Mouse (Mus musculus) stomach, postnatal 0 days (tissue): ENCODE measurements around the gene Gbf1. TPM values are rescaled to one million over a fixed set of nuclear protein-coding genes. Genes with fewer than 3 reads are reported as not detected.

Experiments
- ATAC-seq: fragments of 200-750 bp; cut with Nextera tagmentation; 2 replicates; pipeline ENCODE4 v1.8.0; 2017; ENCODE audit not compliant: low FRiP score, low TSS enrichment
- DNase-seq: peaks from one replicate; pipeline ENCODE4 v3.0.0-alpha.2; 2016; ENCODE audit warnings: low spot score
- H3K27ac ChIP-seq: fragments of 300-500 bp; sonication (generic); replicated peaks from 2 replicates; pipeline ENCODE4 v1.5.1; 2014; ENCODE audit warnings: mild to moderate bottlenecking, control low read depth
- H3K27me3 ChIP-seq: fragments of 300-500 bp; sonication (generic); 2 replicates; pipeline ENCODE4 v1.6.1; 2014; ENCODE audit warnings: low read length; ENCODE audit not compliant: control insufficient read depth, insufficient read depth
- H3K36me3 ChIP-seq: fragments of 300-500 bp; sonication (generic); 2 replicates; pipeline ENCODE4 v1.6.1; 2014; ENCODE audit warnings: low read length, mixed read lengths; ENCODE audit not compliant: control insufficient read depth, insufficient read depth
- H3K4me1 ChIP-seq: fragments of 300-500 bp; sonication (generic); replicated peaks from 2 replicates; pipeline ENCODE4 v1.6.1; 2014; ENCODE audit warnings: antibody characterized with exemption; ENCODE audit not compliant: control insufficient read depth, insufficient read depth
- H3K4me2 ChIP-seq: fragments of 300-500 bp; sonication (generic); replicated peaks from 2 replicates; pipeline ENCODE4 v1.6.1; 2014; ENCODE audit warnings: low read depth, mild to moderate bottlenecking, control low read depth, moderate library complexity
- H3K4me3 ChIP-seq: fragments of 300-500 bp; sonication (generic); 2 replicates; pipeline ENCODE4 v1.5.1; 2014; ENCODE audit warnings: low read depth, low read length, control low read depth
- H3K9ac ChIP-seq: fragments of 300-500 bp; sonication (generic); 2 replicates; pipeline ENCODE4 v1.6.1; 2014; ENCODE audit warnings: mild to moderate bottlenecking, low read length, control low read depth, mixed read lengths
- H3K9me3 ChIP-seq: fragments of 300-500 bp; sonication (generic); 2 replicates; pipeline ENCODE4 v1.6.1; 2016; ENCODE audit warnings: low read length; ENCODE audit not compliant: control insufficient read depth
- CTCF ChIP-seq: IDR thresholded peaks from 2 replicates; pipeline ENCODE4 v1.5.1; 2016; ENCODE audit warnings: antibody characterized with exemption, low read depth, mild to moderate bottlenecking, moderate library complexity
- EP300 ChIP-seq: optimal IDR thresholded peaks from 2 replicates; pipeline ENCODE3; 2016; ENCODE audit warnings: antibody characterized with exemption
- WGBS: fragments of 180-500 bp; shearing (Covaris S2); extraction: QIAGEN DNeasy Blood & Tissue Kit; methylation state at CpG from one replicate; pipeline ENCODE4 v1.1.7; 2014; 5-methylcytosine and 5-hydroxymethylcytosine counted together
- polyA plus RNA-seq: library from polyadenylated mRNA; unstranded; fragments of >200 nt; fragmentation: Nextera tagmentation; extraction: Ambion mirVana; gene quantifications from 2 replicates; pipeline ENCODE4 v1.2.1, GENCODE M21; 2015

The Gbf1 gene
- polyA plus RNA-seq, 1 experiment from 2014 or later: 29.0 TPM

- H3K9ac ChIP-seq: peak overlapping the region; percentile 52; the same call in 1 of the 2 replicates
- peak; percentile 50 for ATAC-seq
Measured at GRCm38 (mm10) chr19:46136639-46137580, 15.4 kb upstream of the Gbf1 start.

GRCm38 (mm10) chr19:46140324-46140723, 12.0 kb upstream of the Gbf1 start:
- H3K27me3 ChIP-seq: peaks cover 7% of the 10 kb centered on the region; the same call in 1 of the 2 replicates
- no peaks in the 10 kb centered on the region for H3K36me3 ChIP-seq
- 72% methylated on average over 2 of the region's 2 CpGs for WGBS
- no peak for TF ChIP-seq CTCF
- no peaks in the 10 kb centered on the region for H3K9me3 ChIP-seq
- ATAC-seq: no peak
- no peak for DNase-seq
- H3K9ac ChIP-seq: no peak overlapping the region
- no peak overlapping the region for H3K4me2 ChIP-seq
- H3K27ac ChIP-seq: no peak overlapping the region
- H3K4me1 ChIP-seq: peaks cover 13% of the 10 kb centered on the region
- no peak overlapping the region for H3K4me3 ChIP-seq

More at GRCm38 (mm10) chr19:46136639-46137580, 15.4 kb upstream of the Gbf1 start:
- Histone ChIP-seq H3K4me2 (peak overlapping the region; percentile 100), H3K27ac (no peak overlapping the region), H3K9me3 (no peaks in the 10 kb centered on the region), H3K4me1 (peaks cover 13% of the 10 kb centered on the region), H3K4me3 (peak overlapping the region; percentile 49), H3K27me3 (peaks cover 14% of the 10 kb centered on the region; the same call in 1 of the 2 replicates), H3K36me3 (no peaks in the 10 kb centered on the region)
- 3% methylated on average over 49 of the region's 49 CpGs for WGBS
- TF ChIP-seq EP300 (no peak), CTCF (peak; percentile 89)
- DNase-seq: peak; percentile 88

- Histone ChIP-seq H3K9me3 (no peaks in the 10 kb centered on the region), H3K9ac (no peak overlapping the region), H3K36me3 (no peaks in the 10 kb centered on the region), H3K4me1 (peaks cover 8% of the 10 kb centered on the region), H3K27ac (no peak overlapping the region), H3K4me3 (no peak overlapping the region), H3K4me2 (no peak overlapping the region), H3K27me3 (peaks cover 7% of the 10 kb centered on the region; the same call in 1 of the 2 replicates)
- 36% methylated on average over 6 of the region's 6 CpGs for WGBS
- ATAC-seq (no peak), DNase-seq (no peak)
- TF ChIP-seq EP300: no peak
- TF ChIP-seq CTCF: no peak
Measured at GRCm38 (mm10) chr19:46141091-46141490, 11.2 kb upstream of the Gbf1 start.

GRCm38 (mm10) chr19:46147511-46148371, 4.6 kb upstream of the Gbf1 start, which contains the start of gene Pitx3:
Gene Pitx3 (minus strand): TSS chr19:46148326.
- 3% methylated on average over 44 of the region's 47 CpGs for WGBS
- H3K4me3 ChIP-seq: peak within 1 kb of the TSS; percentile 50
- H3K9me3 ChIP-seq: no peaks in the 10 kb centered on the region
- H3K4me2 ChIP-seq: peak within 1 kb of the TSS; percentile 92
- ATAC-seq: no peak
- DNase-seq: peak; percentile 34
- H3K36me3 ChIP-seq: no peaks in the 10 kb centered on the region
- peaks cover 13% of the 10 kb centered on the region; the same call in 1 of the 2 replicates for H3K27me3 ChIP-seq
- H3K9ac ChIP-seq: no peak within 1 kb of the TSS; the same call in 1 of the 2 replicates
- TF ChIP-seq CTCF: no peak
- no peak for TF ChIP-seq EP300
- no peak within 1 kb of the TSS for H3K27ac ChIP-seq
- H3K4me1 ChIP-seq: no peaks in the 10 kb centered on the region

GRCm38 (mm10) chr19:46148372-46148760, 3.9 kb upstream of the Gbf1 start:
- DNase-seq (peak; percentile 90), ATAC-seq (peak; percentile 79)
- H3K9ac ChIP-seq: no peak overlapping the region; the same call in 1 of the 2 replicates
- no peaks in the 10 kb centered on the region for H3K4me1 ChIP-seq
- no peaks in the 10 kb centered on the region for H3K36me3 ChIP-seq
- TF ChIP-seq EP300 (no peak), CTCF (no peak)
- H3K27ac ChIP-seq: no peak overlapping the region
- H3K4me2 ChIP-seq: peak overlapping the region; percentile 92
- under 1% methylated on average over 27 of the region's 27 CpGs for WGBS
- H3K27me3 ChIP-seq: peaks cover 13% of the 10 kb centered on the region; the same call in 1 of the 2 replicates
- peak overlapping the region; percentile 50 for H3K4me3 ChIP-seq
- no peaks in the 10 kb centered on the region for H3K9me3 ChIP-seq
